Mouse (Mus musculus): ENCODE measurements around the gene Ugt2b36. TPM values are rescaled to one million over a fixed set of nuclear protein-coding genes. Genes with fewer than 3 reads are reported as not detected.

Gene Ugt2b36
- total and polyA plus RNA-seq, 3 experiments: 0.16 TPM; not detected in 2

GRCm38 (mm10) chr5:87027359-87027758 is 65.0 kb downstream of the Ugt2b36 start:
- Histone ChIP-seq H3K9me3 (replicated peaks) (0 out of 2 replicates have a peak, but pooled peaks cover 3% of the 10 kb centered on the region), H3K36me3 (replicated peaks) (no peaks in the 10 kb centered on the region), H3K4me1 (ENCODE audit: insufficient read depth, low read depth, low read length) (no peaks in the 10 kb centered on the region), H3K27me3 (ENCODE audit: insufficient read depth, low read length) (no peaks in the 10 kb centered on the region), H3K4me3 (ENCODE audit: low read depth, low read length) (no peak overlapping the region)
- ATAC-seq (ENCODE audit: extremely low read depth, insufficient number of reproducible peaks, low FRiP score, poor library complexity, severe bottlenecking) (no peak; the same call in 1 of the 2 replicates), DNase-seq (ENCODE audit: low spot score) (no peak)
- TF ChIP-seq GATA1 (IDR thresholded peaks at IDR 0.05; ENCODE audit: borderline replicate concordance, low read length) (no peak), TAL1 (conservative IDR thresholded peaks at IDR 0.05; ENCODE audit: low read depth, low read length) (no peak)

Other genes with a start within 250 kb of the Ugt2b36 start
- gene Ugt2b34, start 185.6 kb downstream of the Ugt2b36 start, total RNA-seq (2014; fragmentation: Nextera tagmentation): not detected in 2 replicates
- gene Ugt2b34, start 185.6 kb downstream of the Ugt2b36 start, total RNA-seq (2017): 0.05 and 0.12 TPM in 2 replicates
- gene Ugt2b34, start 185.6 kb downstream of the Ugt2b36 start, polyA plus RNA-seq (2012): not detected in 2 replicates
- gene Ugt2b1, start 166.0 kb downstream of the Ugt2b36 start, total RNA-seq (2014; fragmentation: Nextera tagmentation): not detected in 2 replicates
- gene Ugt2b1, start 166.0 kb downstream of the Ugt2b36 start, total RNA-seq (2017): 0.11 TPM in 1 of 2 replicates, not detected in the other
- gene Ugt2b1, start 166.0 kb downstream of the Ugt2b36 start, polyA plus RNA-seq (2012): not detected in 2 replicates
- gene Ugt2b35, start 91.7 kb downstream of the Ugt2b36 start, total RNA-seq (2014; fragmentation: Nextera tagmentation): not detected in 2 replicates
- 0.06 and 0.16 TPM in 2 replicates for gene Ugt2b35, start 91.7 kb downstream of the Ugt2b36 start, total RNA-seq (2017)
- gene Ugt2b35, start 91.7 kb downstream of the Ugt2b36 start, polyA plus RNA-seq (2012): not detected in 2 replicates
- gene Ugt2b5, start 47.8 kb upstream of the Ugt2b36 start, total RNA-seq (2014; fragmentation: Nextera tagmentation): not detected in 2 replicates
- 0.06 TPM in 1 of 2 replicates, not detected in the other for gene Ugt2b5, start 47.8 kb upstream of the Ugt2b36 start, total RNA-seq (2017)
- gene Ugt2b5, start 47.8 kb upstream of the Ugt2b36 start, polyA plus RNA-seq (2012): not detected in 2 replicates
- gene Ugt2b37, start 162.2 kb upstream of the Ugt2b36 start, total RNA-seq (2014; fragmentation: Nextera tagmentation): not detected in 2 replicates
- gene Ugt2b37, start 162.2 kb upstream of the Ugt2b36 start, total RNA-seq (2017): 0.11 TPM in 1 of 2 replicates, not detected in the other
- not detected in 2 replicates for gene Ugt2b37, start 162.2 kb upstream of the Ugt2b36 start, polyA plus RNA-seq (2012)
- gene Ugt2a3, start 244.6 kb upstream of the Ugt2b36 start, total RNA-seq (2014; fragmentation: Nextera tagmentation): not detected in 2 replicates
- 0.05 and 0.12 TPM in 2 replicates for gene Ugt2a3, start 244.6 kb upstream of the Ugt2b36 start, total RNA-seq (2017)
- gene Ugt2a3, start 244.6 kb upstream of the Ugt2b36 start, polyA plus RNA-seq (2012): not detected in 2 replicates